Mouse (Mus musculus): ENCODE measurements around the gene Cox4i2.

- TF ChIP-seq CTCF (IDR thresholded peaks at IDR 0.05; ENCODE audit: low read depth) = no peak
- peak; percentile 93; the same call in 1 of the 2 replicates for TF ChIP-seq EP300 (IDR thresholded peaks at IDR 0.05; ENCODE audit: low read depth)
Observed at GRCm38 (mm10) chr2:152785446-152786350, 31.7 kb downstream of the Cox4i2 start.
